In genomic region chr7:91709853-91710252, GRCm38 (mm10) we compare ENCODE assay signal across 14 mouse cellular contexts.
DNase-seq lines count a peak whose midpoint lies in the region; ATAC-seq lines count a peak whose summit lies in the region.
"Had no signal": no experiment of that assay in that cellular context is flagged by ENCODE, and none has a peak within 500 bp of the region (broad histone marks: within the 10 kb centered on the region; RNA-seq: fewer than 3 reads in every experiment).

No protein-coding gene starts in this region.

- H3K27ac ChIP-seq in forebrain, embryonic 12.5 days: no peak overlapping the region
- H3K27ac ChIP-seq in midbrain, embryonic 14.5 days (replicated peaks; ENCODE audit: low read depth, low read length): no peak overlapping the region
- H3K27ac ChIP-seq: hindbrain, embryonic 10.5 days; kidney, embryonic 15.5 days; stomach, embryonic 15.5 days had no signal

- peak; percentile 29 to 61 for DNase-seq in left cerebral cortex, adult 18-20 months (ENCODE audit: low spot score in 2 of 2)
- DNase-seq in left cerebral cortex, postnatal 4 days: no peak
- DNase-seq in layer of hippocampus, adult 8-10 months (ENCODE audit: low spot score in 2 of 2): peak; percentile 46 to 62
- peak; percentile 32 to 36 for DNase-seq in right cerebral cortex, postnatal 36 days (ENCODE audit: low spot score in 2 of 2)
- no peak for DNase-seq in midbrain, embryonic 14.5 days
- DNase-seq: cerebellum, postnatal 10 days; liver, postnatal 0 days; lung, postnatal 14 days had no signal

- no peaks in the 10 kb centered on the region for H3K36me3 ChIP-seq in forebrain, embryonic 12.5 days (replicated peaks)
- no peaks in the 10 kb centered on the region for H3K36me3 ChIP-seq in midbrain, embryonic 14.5 days (ENCODE audit: control insufficient read depth, insufficient read depth, low read length)
- H3K36me3 ChIP-seq: hindbrain, embryonic 10.5 days; kidney, embryonic 15.5 days; stomach, embryonic 15.5 days had no signal

- no peak overlapping the region for H3K9ac ChIP-seq in forebrain, embryonic 12.5 days
- no peak overlapping the region for H3K9ac ChIP-seq in midbrain, embryonic 14.5 days (replicated peaks; ENCODE audit: low read length)
- H3K9ac ChIP-seq: kidney, embryonic 15.5 days; liver, postnatal 0 days; stomach, embryonic 15.5 days had no signal

- H3K27me3 ChIP-seq in forebrain, embryonic 12.5 days: no peaks in the 10 kb centered on the region
- no peaks in the 10 kb centered on the region for H3K27me3 ChIP-seq in midbrain, embryonic 14.5 days (ENCODE audit: control insufficient read depth, insufficient read depth, low read length)
- H3K27me3 ChIP-seq: kidney, embryonic 15.5 days; stomach, embryonic 15.5 days had no signal

- no peaks in the 10 kb centered on the region for H3K4me1 ChIP-seq in forebrain, embryonic 12.5 days
- H3K4me1 ChIP-seq in midbrain, embryonic 14.5 days (ENCODE audit: control insufficient read depth, insufficient read depth, low read length): no peaks in the 10 kb centered on the region
- H3K4me1 ChIP-seq: hindbrain, embryonic 10.5 days; kidney, embryonic 15.5 days; stomach, embryonic 15.5 days had no signal

- intact Hi-C loops in left cerebral cortex, postnatal 4 days (cut with DNase I): no loop called here

- no peak overlapping the region for H3K4me3 ChIP-seq in forebrain, embryonic 12.5 days (replicated peaks)
- no peak overlapping the region for H3K4me3 ChIP-seq in midbrain, embryonic 14.5 days (replicated peaks; ENCODE audit: low read depth, low read length)
- H3K4me3 ChIP-seq: hindbrain, embryonic 10.5 days; kidney, embryonic 15.5 days; stomach, embryonic 15.5 days had no signal

- no peaks in the 10 kb centered on the region for H3K9me3 ChIP-seq in forebrain, embryonic 12.5 days
- H3K9me3 ChIP-seq in midbrain, embryonic 14.5 days (ENCODE audit: control insufficient read depth, low read length): no peaks in the 10 kb centered on the region
- H3K9me3 ChIP-seq: hindbrain, embryonic 10.5 days; kidney, embryonic 15.5 days; stomach, embryonic 15.5 days had no signal

- 81% methylated on average over 5 of the region's 5 CpGs for WGBS in forebrain, embryonic 12.5 days
- WGBS in midbrain, embryonic 14.5 days: 53% methylated on average over 5 of the region's 5 CpGs

- no peak overlapping the region for H3K4me2 ChIP-seq in forebrain, embryonic 12.5 days
- no peak overlapping the region for H3K4me2 ChIP-seq in midbrain, embryonic 14.5 days (ENCODE audit: low read length)
- H3K4me2 ChIP-seq: kidney, embryonic 15.5 days; midbrain, embryonic 11.5 days; stomach, embryonic 15.5 days had no signal

- ATAC-seq in granulocyte monocyte progenitor cell, adult 5-6 weeks (replicated peaks; ENCODE audit: poor library complexity, severe bottlenecking): peak; percentile 97
- ATAC-seq in forebrain, embryonic 12.5 days (ENCODE audit: low FRiP score): no peak
- no peak for ATAC-seq in midbrain, embryonic 14.5 days (ENCODE audit: low FRiP score, low TSS enrichment)
- ATAC-seq: liver, postnatal 0 days had no signal

Comparison
In these comparisons a context has a peak if more than half of its experiments do, and no peak if none do; other contexts are left out.
1. DNase-seq: peak in left cerebral cortex, adult 18-20 months (2 of 2), layer of hippocampus, adult 8-10 months (2 of 2) and right cerebral cortex, postnatal 36 days (2 of 2); none in left cerebral cortex, postnatal 4 days (single experiment) and midbrain, embryonic 14.5 days (single experiment).